Mouse (Mus musculus): ENCODE results near the gene Fam118b. TPM values are rescaled to one million over a fixed set of nuclear protein-coding genes. Genes with fewer than 3 reads are reported as not detected.
A peak's percentile ranks its signal among the peaks of the same experiment; 100 is the strongest.

The Fam118b gene
- polyA plus RNA-seq, 1 experiment from 2014 or later = 9.9 TPM

- WGBS (ENCODE audit: insufficient replicate concordance) = under 1% methylated on average over 72 of the region's 72 CpGs
Observed at GRCm38 (mm10) chr9:35210542-35211474, 56.8 kb downstream of the Fam118b start, which contains the start of gene Foxred1. Foxred1 (minus strand) TSS chr9:35211055.

DNA sequence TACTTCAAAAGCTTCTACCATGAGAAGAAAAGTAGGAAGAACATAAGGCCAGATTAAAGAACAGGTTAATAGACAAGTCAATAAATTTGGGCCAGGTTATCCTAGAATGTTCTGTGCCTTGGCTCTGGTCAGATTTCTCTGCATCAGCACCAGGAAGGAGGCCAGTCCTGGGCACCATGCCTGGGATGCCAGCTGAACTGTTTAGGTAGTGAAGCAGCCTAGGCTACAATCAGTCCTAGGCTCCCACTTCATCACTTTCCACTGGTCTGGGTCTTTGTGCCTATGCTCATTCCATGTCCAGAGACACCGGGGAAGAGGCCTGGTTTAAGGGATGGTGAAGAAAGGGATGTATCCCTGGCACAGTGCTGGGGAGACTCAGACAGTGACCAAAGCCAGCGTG lies 63.2 kb downstream of the Fam118b start:
- peaks cover 30% of the 10 kb centered on the region for H3K36me3 ChIP-seq (ENCODE audit: control insufficient read depth, insufficient read depth)
- H3K9ac ChIP-seq (ENCODE audit: low read depth, low read length) = no peak overlapping the region
- 79% methylated on average over 2 of the region's 2 CpGs for WGBS (ENCODE audit: insufficient replicate concordance)
- H3K4me2 ChIP-seq (ENCODE audit: low read depth, low read length) = no peak overlapping the region
- no peak for ATAC-seq (ENCODE audit: low read depth)
- peaks cover 12% of the 10 kb centered on the region for H3K4me1 ChIP-seq (ENCODE audit: control insufficient read depth, low read depth, low read length)
- no peak overlapping the region for H3K4me3 ChIP-seq (ENCODE audit: low read depth, low read length)
- H3K27ac ChIP-seq (ENCODE audit: low read length) = no peak overlapping the region
- H3K27me3 ChIP-seq (ENCODE audit: control insufficient read depth, insufficient read depth, low read depth, low read length) = no peaks in the 10 kb centered on the region
- H3K9me3 ChIP-seq (replicated peaks; ENCODE audit: control insufficient read depth, low read length) = no peaks in the 10 kb centered on the region

More at GRCm38 (mm10) chr9:35210542-35211474, 56.8 kb downstream of the Fam118b start, which contains the start of gene Foxred1:
- peak within 1 kb of the TSS; percentile 99 for H3K4me2 ChIP-seq (ENCODE audit: low read depth, low read length)
- peaks cover 51% of the 10 kb centered on the region for H3K36me3 ChIP-seq (ENCODE audit: control insufficient read depth, insufficient read depth)
- peak within 1 kb of the TSS; percentile 78 for H3K27ac ChIP-seq (ENCODE audit: low read length)
- peak within 1 kb of the TSS; percentile 89 for H3K9ac ChIP-seq (ENCODE audit: low read depth, low read length)
- ATAC-seq (ENCODE audit: low read depth) = peak; percentile 99
- peaks cover 17% of the 10 kb centered on the region for H3K4me1 ChIP-seq (ENCODE audit: control insufficient read depth, low read depth, low read length)
- no peaks in the 10 kb centered on the region for H3K27me3 ChIP-seq (ENCODE audit: control insufficient read depth, insufficient read depth, low read depth, low read length)
- H3K4me3 ChIP-seq (ENCODE audit: low read depth, low read length) = peak within 1 kb of the TSS; percentile 98
- H3K9me3 ChIP-seq (replicated peaks; ENCODE audit: control insufficient read depth, low read length) = no peaks in the 10 kb centered on the region

DNA sequence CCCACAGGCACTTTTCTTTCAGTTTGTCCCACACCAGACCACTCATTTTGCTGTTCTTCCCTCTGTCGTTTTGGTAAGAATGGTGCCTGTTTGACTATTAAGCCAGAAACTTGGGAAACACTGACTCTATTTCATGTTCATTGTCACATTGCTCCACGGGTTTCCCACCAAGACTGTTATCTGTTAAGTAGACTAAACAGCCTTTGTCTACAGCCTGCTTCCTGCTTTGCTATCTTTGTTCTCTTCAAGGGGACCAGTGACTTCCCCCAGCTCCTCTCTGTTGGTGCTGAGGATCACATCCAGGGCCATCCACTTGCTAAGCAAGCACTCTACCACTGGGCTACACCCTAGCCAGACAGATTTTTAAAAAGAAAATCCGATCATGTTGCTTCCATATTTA lies 64.1 kb downstream of the Fam118b start:
- Histone ChIP-seq H3K9ac (ENCODE audit: low read depth, low read length) (no peak overlapping the region), H3K27me3 (ENCODE audit: control insufficient read depth, insufficient read depth, low read depth, low read length) (no peaks in the 10 kb centered on the region), H3K4me1 (ENCODE audit: control insufficient read depth, low read depth, low read length) (peaks cover 15% of the 10 kb centered on the region), H3K27ac (ENCODE audit: low read length) (no peak overlapping the region), H3K4me3 (ENCODE audit: low read depth, low read length) (no peak overlapping the region), H3K4me2 (ENCODE audit: low read depth, low read length) (no peak overlapping the region), H3K9me3 (replicated peaks; ENCODE audit: control insufficient read depth, low read length) (no peaks in the 10 kb centered on the region), H3K36me3 (ENCODE audit: control insufficient read depth, insufficient read depth) (peaks cover 26% of the 10 kb centered on the region)
- ATAC-seq (ENCODE audit: low read depth) = no peak
- WGBS (ENCODE audit: insufficient replicate concordance) = 24% methylated on average over 3 of the region's 3 CpGs

- 19% methylated on average over 9 of the region's 9 CpGs for WGBS (ENCODE audit: insufficient replicate concordance)
- peak overlapping the region; percentile 90 for H3K4me2 ChIP-seq (ENCODE audit: low read depth, low read length)
- no peaks in the 10 kb centered on the region for H3K27me3 ChIP-seq (ENCODE audit: control insufficient read depth, insufficient read depth, low read depth, low read length)
- peak overlapping the region; percentile 73 for H3K4me3 ChIP-seq (ENCODE audit: low read depth, low read length)
- peaks cover 5% of the 10 kb centered on the region; the same call in 1 of the 2 replicates for H3K36me3 ChIP-seq (ENCODE audit: control insufficient read depth, insufficient read depth)
- peak overlapping the region; percentile 82 for H3K9ac ChIP-seq (ENCODE audit: low read depth, low read length)
- H3K4me1 ChIP-seq (ENCODE audit: control insufficient read depth, low read depth, low read length) = peaks cover 15% of the 10 kb centered on the region
- no peaks in the 10 kb centered on the region for H3K9me3 ChIP-seq (replicated peaks; ENCODE audit: control insufficient read depth, low read length)
- no peak overlapping the region for H3K27ac ChIP-seq (ENCODE audit: low read length)
- peak; percentile 44 for ATAC-seq (ENCODE audit: low read depth)
Observed at GRCm38 (mm10) chr9:35200529-35201060, 67.0 kb downstream of the Fam118b start.

- Histone ChIP-seq H3K4me1 (ENCODE audit: control insufficient read depth, low read depth, low read length) (peaks cover 15% of the 10 kb centered on the region), H3K4me3 (ENCODE audit: low read depth, low read length) (peak within 1 kb of the TSS; percentile 73), H3K36me3 (ENCODE audit: control insufficient read depth, insufficient read depth) (no peaks in the 10 kb centered on the region), H3K27ac (ENCODE audit: low read length) (peak within 1 kb of the TSS; percentile 50), H3K9me3 (replicated peaks; ENCODE audit: control insufficient read depth, low read length) (no peaks in the 10 kb centered on the region), H3K27me3 (ENCODE audit: control insufficient read depth, insufficient read depth, low read depth, low read length) (no peaks in the 10 kb centered on the region), H3K4me2 (ENCODE audit: low read depth, low read length) (peak within 1 kb of the TSS; percentile 90), H3K9ac (ENCODE audit: low read depth, low read length) (peak within 1 kb of the TSS; percentile 82)
- WGBS (ENCODE audit: insufficient replicate concordance) = 0% methylated on average over 33 of the region's 44 CpGs
- peak; percentile 89 for ATAC-seq (ENCODE audit: low read depth)
Observed at GRCm38 (mm10) chr9:35199772-35200471, 67.7 kb downstream of the Fam118b start, which contains the start of the genes Srpr and Tirap. Srpr (plus strand) TSS chr9:35200175. Tirap (minus strand) TSS chr9:35200291.

GRCm38 (mm10) chr9:35198945-35199771 lies 68.4 kb downstream of the Fam118b start:
- no peaks in the 10 kb centered on the region for H3K36me3 ChIP-seq (ENCODE audit: control insufficient read depth, insufficient read depth)
- 18% methylated on average over 18 of the region's 18 CpGs for WGBS (ENCODE audit: insufficient replicate concordance)
- H3K27me3 ChIP-seq (ENCODE audit: control insufficient read depth, insufficient read depth, low read depth, low read length) = no peaks in the 10 kb centered on the region
- peaks cover 15% of the 10 kb centered on the region for H3K4me1 ChIP-seq (ENCODE audit: control insufficient read depth, low read depth, low read length)
- peak overlapping the region; percentile 90 for H3K4me2 ChIP-seq (ENCODE audit: low read depth, low read length)
- H3K9ac ChIP-seq (ENCODE audit: low read depth, low read length) = peak overlapping the region; percentile 82
- H3K9me3 ChIP-seq (replicated peaks; ENCODE audit: control insufficient read depth, low read length) = no peaks in the 10 kb centered on the region
- H3K27ac ChIP-seq (ENCODE audit: low read length) = peak overlapping the region; percentile 50
- H3K4me3 ChIP-seq (ENCODE audit: low read depth, low read length) = peak overlapping the region; percentile 73
- ATAC-seq (ENCODE audit: low read depth) = peak; percentile 9

- Histone ChIP-seq H3K4me2 (ENCODE audit: low read depth, low read length) (peak overlapping the region; percentile 90), H3K36me3 (ENCODE audit: control insufficient read depth, insufficient read depth) (no peaks in the 10 kb centered on the region), H3K27me3 (ENCODE audit: control insufficient read depth, insufficient read depth, low read depth, low read length) (no peaks in the 10 kb centered on the region), H3K9me3 (replicated peaks; ENCODE audit: control insufficient read depth, low read length) (no peaks in the 10 kb centered on the region), H3K9ac (ENCODE audit: low read depth, low read length) (no peak overlapping the region), H3K27ac (ENCODE audit: low read length) (peak overlapping the region; percentile 50; the same call in 1 of the 2 replicates), H3K4me3 (ENCODE audit: low read depth, low read length) (peak overlapping the region; percentile 73; the same call in 1 of the 2 replicates), H3K4me1 (ENCODE audit: control insufficient read depth, low read depth, low read length) (peaks cover 15% of the 10 kb centered on the region)
- 75% methylated on average over 10 of the region's 10 CpGs for WGBS (ENCODE audit: insufficient replicate concordance)
- ATAC-seq (ENCODE audit: low read depth) = no peak
Observed at GRCm38 (mm10) chr9:35198351-35198750, 69.3 kb downstream of the Fam118b start.

GRCm38 (mm10) chr9:35197625-35198024 lies 70.0 kb downstream of the Fam118b start:
- Histone ChIP-seq H3K4me3 (ENCODE audit: low read depth, low read length) (no peak overlapping the region), H3K27me3 (ENCODE audit: control insufficient read depth, insufficient read depth, low read depth, low read length) (no peaks in the 10 kb centered on the region), H3K9ac (ENCODE audit: low read depth, low read length) (no peak overlapping the region), H3K27ac (ENCODE audit: low read length) (no peak overlapping the region), H3K36me3 (ENCODE audit: control insufficient read depth, insufficient read depth) (no peaks in the 10 kb centered on the region), H3K4me1 (ENCODE audit: control insufficient read depth, low read depth, low read length) (peaks cover 15% of the 10 kb centered on the region), H3K9me3 (replicated peaks; ENCODE audit: control insufficient read depth, low read length) (no peaks in the 10 kb centered on the region), H3K4me2 (ENCODE audit: low read depth, low read length) (no peak overlapping the region)
- 70% methylated on average over 3 of the region's 3 CpGs for WGBS (ENCODE audit: insufficient replicate concordance)
- ATAC-seq (ENCODE audit: low read depth) = no peak

Measured in liver, embryonic 16.5 days (tissue).